Mouse (Mus musculus) stomach, embryonic 16.5 days (tissue): ENCODE measurements around the gene Grin2b. TPM values are rescaled to one million over a fixed set of nuclear protein-coding genes. Genes with fewer than 3 reads are reported as not detected.
A peak's percentile ranks its signal among the peaks of the same experiment; 100 is the strongest.

Source experiments
- ATAC-seq: fragments of 200-750 bp; cut with Nextera tagmentation; 2 replicates; pipeline ENCODE4 v1.8.0; 2017; ENCODE audit warnings: moderate number of reproducible peaks, moderate TSS enrichment; ENCODE audit not compliant: insufficient read depth, low FRiP score
- H3K27ac ChIP-seq: fragments of 300-500 bp; sonication (generic); 2 replicates; pipeline ENCODE4 v1.5.1; 2014; ENCODE audit warnings: low read length
- H3K27me3 ChIP-seq: fragments of 300-500 bp; sonication (generic); 2 replicates; pipeline ENCODE4 v1.6.1; 2014; ENCODE audit warnings: low read length, control low read depth, mixed read lengths; ENCODE audit not compliant: control insufficient read depth, insufficient read depth
- H3K36me3 ChIP-seq: fragments of 300-500 bp; sonication (generic); 2 replicates; pipeline ENCODE4 v1.6.1; 2014; ENCODE audit warnings: low read length; ENCODE audit not compliant: control insufficient read depth, insufficient read depth
- H3K4me1 ChIP-seq: fragments of 300-500 bp; sonication (generic); 2 replicates; pipeline ENCODE4 v1.6.1; 2014; ENCODE audit warnings: low read length, control low read depth, mixed read lengths; ENCODE audit not compliant: control insufficient read depth, insufficient read depth
- H3K4me2 ChIP-seq: fragments of 300-500 bp; sonication (generic); 2 replicates; pipeline ENCODE4 v1.6.1; 2014; ENCODE audit warnings: low read depth, low read length, mixed read lengths
- H3K4me3 ChIP-seq: fragments of 300-500 bp; sonication (generic); replicated peaks from 2 replicates; pipeline ENCODE4 v1.5.1; 2014; ENCODE audit warnings: mild to moderate bottlenecking, low read length
- H3K9ac ChIP-seq: fragments of 300-500 bp; sonication (generic); 2 replicates; pipeline ENCODE4 v1.6.1; 2014; ENCODE audit warnings: low read length
- H3K9me3 ChIP-seq: fragments of 300-500 bp; sonication (generic); replicated peaks from 2 replicates; pipeline ENCODE4 v1.6.1; 2016; ENCODE audit warnings: low read length, control low read depth; ENCODE audit not compliant: control insufficient read depth
- WGBS: fragments of 180-500 bp; shearing (Covaris S2); extraction: QIAGEN DNeasy Blood & Tissue Kit; methylation state at CpG from one replicate; pipeline ENCODE4 v1.1.7; 2014; 5-methylcytosine and 5-hydroxymethylcytosine counted together
- polyA plus RNA-seq: library from polyadenylated mRNA; unstranded; fragments of >200 nt; fragmentation: Nextera tagmentation; extraction: Ambion mirVana; gene quantifications from 2 replicates; pipeline ENCODE4 v1.2.1, GENCODE M21; 2015

Gene Grin2b
- polyA plus RNA-seq: 0.09 and 0.32 TPM in 2 replicates

GRCm38 (mm10) chr6:136173191-136173896 lies at the start of gene Grin2b:
Gene Grin2b (minus strand): TSS chr6:136173511.
- Histone ChIP-seq H3K27me3 (peaks cover 28% of the 10 kb centered on the region), H3K27ac (no peak within 1 kb of the TSS), H3K9ac (peak within 1 kb of the TSS; percentile 31), H3K4me2 (peak within 1 kb of the TSS; percentile 67), H3K4me3 (peak within 1 kb of the TSS; percentile 41), H3K9me3 (no peaks in the 10 kb centered on the region), H3K36me3 (no peaks in the 10 kb centered on the region), H3K4me1 (peaks cover 8% of the 10 kb centered on the region; the same call in 1 of the 2 replicates)
- WGBS: 1% methylated on average over 29 of the region's 30 CpGs
- ATAC-seq: peak; percentile 69; the same call in 1 of the 2 replicates

- Histone ChIP-seq H3K9me3 (no peaks in the 10 kb centered on the region), H3K4me3 (no peak overlapping the region), H3K36me3 (no peaks in the 10 kb centered on the region), H3K9ac (no peak overlapping the region), H3K4me1 (no peaks in the 10 kb centered on the region), H3K27me3 (no peaks in the 10 kb centered on the region), H3K4me2 (no peak overlapping the region), H3K27ac (no peak overlapping the region)
- WGBS: 85% methylated on average over 3 of the region's 3 CpGs
- ATAC-seq: no peak
These were observed 48.6 kb upstream of the Grin2b start for GRCm38 (mm10) chr6:136221894-136222293.

DNA sequence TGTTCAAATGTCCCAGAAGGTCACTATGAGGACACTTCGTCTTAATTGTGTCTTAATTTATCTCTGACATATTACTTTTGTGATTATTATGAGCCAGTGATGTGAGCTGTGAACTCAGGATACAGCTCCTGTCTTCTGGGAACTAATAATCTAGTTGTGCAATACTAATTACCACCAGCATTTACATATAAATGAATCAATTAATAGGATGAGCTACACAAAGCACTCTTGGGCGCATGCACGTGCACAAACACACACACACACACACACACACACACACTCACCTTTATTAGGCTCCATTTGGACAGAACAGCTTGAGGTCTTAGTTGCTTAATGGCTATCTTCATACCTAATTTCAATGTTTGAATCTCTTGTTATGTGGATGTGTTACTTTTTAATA lies 37.1 kb upstream of the Grin2b start:
- 80% methylated on average over 3 of the region's 3 CpGs for WGBS
- no peak overlapping the region for H3K27ac ChIP-seq
- H3K27me3 ChIP-seq: no peaks in the 10 kb centered on the region
- ATAC-seq: no peak
- no peaks in the 10 kb centered on the region for H3K4me1 ChIP-seq
- no peaks in the 10 kb centered on the region for H3K36me3 ChIP-seq
- H3K9ac ChIP-seq: no peak overlapping the region
- H3K4me3 ChIP-seq: no peak overlapping the region
- H3K4me2 ChIP-seq: no peak overlapping the region
- H3K9me3 ChIP-seq: no peaks in the 10 kb centered on the region

DNA sequence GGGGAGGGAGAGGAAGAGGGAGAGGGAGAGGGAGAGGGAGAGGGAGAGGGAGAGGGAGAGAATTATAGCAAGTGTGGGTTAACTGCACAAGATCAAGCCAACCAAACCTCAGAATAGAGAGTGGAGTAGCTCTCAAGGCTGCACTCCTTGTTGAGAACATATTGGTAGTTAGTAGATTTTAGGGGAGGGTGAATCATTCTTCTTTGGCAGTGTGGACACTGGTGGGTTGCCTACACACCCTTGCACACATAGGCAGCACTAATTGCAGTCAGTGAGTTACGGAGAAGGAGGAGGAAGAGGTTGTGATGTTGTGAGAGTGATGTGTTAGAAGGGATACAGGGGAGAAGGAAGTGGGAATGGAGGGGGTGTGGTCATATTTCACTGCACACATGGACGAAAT lies 26.5 kb upstream of the Grin2b start:
- no peak overlapping the region for H3K4me3 ChIP-seq
- H3K27me3 ChIP-seq: no peaks in the 10 kb centered on the region
- no peaks in the 10 kb centered on the region for H3K4me1 ChIP-seq
- ATAC-seq: no peak
- no peak overlapping the region for H3K9ac ChIP-seq
- H3K4me2 ChIP-seq: no peak overlapping the region
- H3K27ac ChIP-seq: no peak overlapping the region
- no peaks in the 10 kb centered on the region for H3K36me3 ChIP-seq
- WGBS: 79% methylated on average over 2 of the region's 2 CpGs
- no peaks in the 10 kb centered on the region for H3K9me3 ChIP-seq

DNA sequence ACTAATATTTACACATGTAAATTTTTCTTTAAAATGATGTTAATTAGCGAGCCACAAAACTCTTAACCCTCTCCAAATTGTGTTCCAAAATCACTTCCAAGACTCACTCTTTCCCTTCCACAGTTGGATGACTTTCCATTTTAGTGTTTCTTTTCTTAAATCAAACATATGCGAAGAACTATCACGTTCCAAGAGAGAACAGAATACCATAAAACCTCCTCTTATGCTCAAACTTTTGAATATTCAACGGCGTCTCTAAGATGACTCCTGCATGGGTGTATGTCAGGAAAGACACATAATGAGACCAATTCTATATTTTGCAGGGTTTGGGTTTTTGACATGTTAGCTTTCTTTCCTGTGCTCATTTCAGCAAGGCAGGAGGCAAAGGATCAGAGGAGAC lies 21.3 kb upstream of the Grin2b start:
- Histone ChIP-seq H3K4me2 (no peak overlapping the region), H3K36me3 (no peaks in the 10 kb centered on the region), H3K9ac (no peak overlapping the region), H3K9me3 (no peaks in the 10 kb centered on the region), H3K27me3 (no peaks in the 10 kb centered on the region), H3K27ac (no peak overlapping the region), H3K4me3 (no peak overlapping the region), H3K4me1 (no peaks in the 10 kb centered on the region)
- WGBS: 78% methylated on average over 5 of the region's 5 CpGs
- ATAC-seq: no peak

DNA sequence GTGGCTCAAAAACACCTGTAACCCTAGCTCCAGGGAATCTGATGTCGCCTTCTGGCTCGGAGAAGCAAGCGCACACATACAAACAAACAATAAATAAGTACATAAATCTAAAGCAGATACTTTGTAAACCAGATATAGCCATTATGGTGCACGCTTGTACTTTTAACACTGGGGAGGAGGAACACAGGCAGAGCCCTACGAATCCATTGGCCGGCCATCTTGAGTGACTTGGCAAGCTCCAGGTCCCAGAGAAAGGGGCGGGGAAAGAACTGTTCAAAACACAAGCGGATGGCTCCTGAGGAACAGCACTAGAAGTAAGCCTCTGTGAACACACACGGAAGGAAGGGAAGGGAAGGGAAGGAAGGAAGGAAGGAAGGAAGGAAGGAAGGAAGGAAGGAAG lies 4.8 kb upstream of the Grin2b start:
- no peak overlapping the region for H3K9ac ChIP-seq
- peaks cover under 1% of the 10 kb centered on the region for H3K27me3 ChIP-seq
- no peak overlapping the region for H3K27ac ChIP-seq
- no peaks in the 10 kb centered on the region for H3K9me3 ChIP-seq
- no peak overlapping the region for H3K4me3 ChIP-seq
- no peaks in the 10 kb centered on the region for H3K36me3 ChIP-seq
- H3K4me1 ChIP-seq: peaks cover 4% of the 10 kb centered on the region; the same call in 1 of the 2 replicates
- H3K4me2 ChIP-seq: no peak overlapping the region
- 82% methylated on average over 9 of the region's 9 CpGs for WGBS
- ATAC-seq: no peak

DNA sequence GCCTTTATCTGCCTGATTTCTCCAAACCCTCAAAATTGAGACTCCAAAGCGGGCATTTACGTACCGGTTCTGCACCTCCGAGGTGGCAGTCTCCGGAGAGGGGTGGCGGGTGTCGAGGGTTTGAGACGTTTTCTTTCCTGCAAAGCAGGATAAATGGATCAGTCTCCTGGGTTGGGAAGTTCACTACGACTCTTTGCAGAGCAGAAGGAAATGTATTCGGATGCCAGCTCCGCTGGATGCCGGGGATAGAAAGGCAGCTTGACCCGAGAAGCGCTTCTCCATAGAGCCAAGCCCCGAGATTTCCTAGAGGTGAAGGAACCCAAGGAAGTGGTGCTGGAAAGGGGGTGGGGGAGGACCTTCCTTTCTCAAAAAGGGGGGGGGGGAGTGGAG lies 515 bp downstream of the Grin2b start:
- Histone ChIP-seq H3K27me3 (peaks cover 28% of the 10 kb centered on the region), H3K9me3 (no peaks in the 10 kb centered on the region), H3K4me1 (peaks cover 8% of the 10 kb centered on the region; the same call in 1 of the 2 replicates), H3K4me3 (peak overlapping the region; percentile 41), H3K4me2 (peak overlapping the region; percentile 67), H3K27ac (no peak overlapping the region), H3K36me3 (no peaks in the 10 kb centered on the region), H3K9ac (peak overlapping the region; percentile 31)
- WGBS: under 1% methylated on average over 15 of the region's 15 CpGs
- no peak for ATAC-seq

- H3K9ac ChIP-seq: peak overlapping the region; percentile 31; the same call in 1 of the 2 replicates
- no peaks in the 10 kb centered on the region for H3K9me3 ChIP-seq
- peak overlapping the region; percentile 41 for H3K4me3 ChIP-seq
- peak; percentile 64; the same call in 1 of the 2 replicates for ATAC-seq
- under 1% methylated on average over 43 of the region's 43 CpGs for WGBS
- peaks cover 8% of the 10 kb centered on the region; the same call in 1 of the 2 replicates for H3K4me1 ChIP-seq
- H3K27ac ChIP-seq: no peak overlapping the region
- H3K27me3 ChIP-seq: peaks cover 28% of the 10 kb centered on the region
- peak overlapping the region; percentile 67 for H3K4me2 ChIP-seq
- H3K36me3 ChIP-seq: no peaks in the 10 kb centered on the region
These were observed 1.1 kb downstream of the Grin2b start for GRCm38 (mm10) chr6:136172172-136172651.

DNA sequence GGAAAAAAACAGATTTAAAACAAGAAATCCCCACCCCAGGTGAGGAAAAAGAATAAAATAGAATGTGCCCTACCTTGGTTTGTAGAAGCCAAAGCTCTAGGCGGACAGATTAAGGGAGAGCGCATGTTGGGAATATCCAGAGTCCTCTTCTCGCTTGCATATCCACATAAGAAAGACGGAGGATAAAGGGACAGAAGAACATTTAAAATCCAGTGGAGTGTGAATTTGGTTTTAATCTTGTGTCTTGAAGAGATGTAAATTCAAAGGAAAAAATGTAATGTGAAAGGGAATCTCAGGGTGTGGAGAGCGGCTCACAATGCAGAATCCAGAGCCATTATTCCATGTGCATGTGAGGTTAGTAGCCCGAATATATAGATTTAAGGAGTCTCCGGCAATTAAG lies 2.0 kb downstream of the Grin2b start:
- Histone ChIP-seq H3K27ac (no peak overlapping the region), H3K4me1 (peaks cover 8% of the 10 kb centered on the region; the same call in 1 of the 2 replicates), H3K36me3 (no peaks in the 10 kb centered on the region), H3K9ac (no peak overlapping the region), H3K9me3 (no peaks in the 10 kb centered on the region), H3K27me3 (peaks cover 28% of the 10 kb centered on the region), H3K4me3 (no peak overlapping the region), H3K4me2 (no peak overlapping the region)
- ATAC-seq: no peak
- 26% methylated on average over 7 of the region's 7 CpGs for WGBS
